Mouse (Mus musculus) lung, embryonic 15.5 days (tissue): ENCODE results near the gene Maip1. TPM values are rescaled to one million over a fixed set of nuclear protein-coding genes. Genes with fewer than 3 reads are reported as not detected.

Experiments used
- ATAC-seq: fragments of 200-750 bp; cut with Nextera tagmentation; 2 replicates; pipeline ENCODE4 v1.8.0; 2017; ENCODE audit warnings: moderate number of reproducible peaks, borderline replicate concordance; ENCODE audit not compliant: low FRiP score, low TSS enrichment; ENCODE audit errors: extremely low read depth
- H3K27ac ChIP-seq: fragments of 300-500 bp; sonication (generic); 2 replicates; pipeline ENCODE4 v1.5.1; 2015; ENCODE audit warnings: moderate library complexity, mild to moderate bottlenecking, inconsistent platforms
- H3K27me3 ChIP-seq: fragments of 300-500 bp; sonication (generic); 2 replicates; pipeline ENCODE4 v1.6.1; 2015; ENCODE audit warnings: inconsistent platforms
- H3K36me3 ChIP-seq: fragments of 300-500 bp; sonication (generic); 2 replicates; pipeline ENCODE4 v1.6.1; 2015; ENCODE audit warnings: inconsistent platforms
- H3K4me1 ChIP-seq: fragments of 300-500 bp; sonication (generic); 2 replicates; pipeline ENCODE4 v1.6.1; 2015; ENCODE audit warnings: inconsistent platforms
- H3K4me2 ChIP-seq: fragments of 300-500 bp; sonication (generic); 2 replicates; pipeline ENCODE4 v1.6.1; 2015; ENCODE audit warnings: inconsistent platforms, mild to moderate bottlenecking, moderate library complexity
- H3K4me3 ChIP-seq: fragments of 300-500 bp; sonication (generic); 2 replicates; pipeline ENCODE4 v1.5.1; 2015; ENCODE audit warnings: mild to moderate bottlenecking, inconsistent platforms
- H3K9ac ChIP-seq: fragments of 300-500 bp; sonication (generic); 2 replicates; pipeline ENCODE4 v1.6.1; 2015; ENCODE audit warnings: inconsistent platforms
- H3K9me3 ChIP-seq: fragments of 300-500 bp; sonication (generic); 2 replicates; pipeline ENCODE4 v1.6.1; 2016; ENCODE audit warnings: inconsistent platforms
- WGBS: fragments of 180-500 bp; shearing (Covaris S2); methylation state at CpG from one replicate; pipeline ENCODE4 v1.1.7; 2015; 5-methylcytosine and 5-hydroxymethylcytosine counted together
- polyA plus RNA-seq: library from polyadenylated mRNA; unstranded; fragments of >200 nt; fragmentation: Nextera tagmentation; extraction: Ambion mirVana; gene quantifications from 2 replicates; pipeline ENCODE4 v1.2.1, GENCODE M21; 2015

Maip1 gene
- polyA plus RNA-seq, 1 experiment from 2014 or later = 17.2 TPM

GRCm38 (mm10) chr1:57390993-57391790 lies 14.9 kb upstream of the Maip1 start:
- Histone ChIP-seq H3K4me3 (no peak overlapping the region), H3K27ac (no peak overlapping the region), H3K4me1 (no peaks in the 10 kb centered on the region), H3K9ac (no peak overlapping the region), H3K9me3 (no peaks in the 10 kb centered on the region), H3K36me3 (peaks cover 37% of the 10 kb centered on the region), H3K4me2 (no peak overlapping the region), H3K27me3 (no peaks in the 10 kb centered on the region)
- no peak for ATAC-seq
- WGBS = 87% methylated on average over 4 of the region's 4 CpGs

GRCm38 (mm10) chr1:57392417-57392816 lies 13.7 kb upstream of the Maip1 start:
- ATAC-seq = no peak
- H3K36me3 ChIP-seq = peaks cover 45% of the 10 kb centered on the region
- H3K27me3 ChIP-seq = no peaks in the 10 kb centered on the region
- no peaks in the 10 kb centered on the region for H3K4me1 ChIP-seq
- H3K9me3 ChIP-seq = no peaks in the 10 kb centered on the region
- H3K9ac ChIP-seq = no peak overlapping the region
- no peak overlapping the region for H3K4me2 ChIP-seq
- 72% methylated on average over 4 of the region's 4 CpGs for WGBS
- H3K27ac ChIP-seq = no peak overlapping the region
- no peak overlapping the region for H3K4me3 ChIP-seq

- ATAC-seq = no peak
- Histone ChIP-seq H3K4me1 (no peaks in the 10 kb centered on the region), H3K27ac (no peak overlapping the region), H3K9me3 (no peaks in the 10 kb centered on the region), H3K27me3 (no peaks in the 10 kb centered on the region), H3K36me3 (peaks cover 34% of the 10 kb centered on the region), H3K9ac (no peak overlapping the region), H3K4me3 (no peak overlapping the region), H3K4me2 (no peak overlapping the region)
- 61% methylated on average over 3 of the region's 3 CpGs for WGBS
These were observed 12.1 kb upstream of the Maip1 start for GRCm38 (mm10) chr1:57394051-57394450.

- H3K9me3 ChIP-seq = no peaks in the 10 kb centered on the region
- no peak overlapping the region for H3K9ac ChIP-seq
- H3K27me3 ChIP-seq = no peaks in the 10 kb centered on the region
- ATAC-seq = no peak
- no peak overlapping the region for H3K27ac ChIP-seq
- no peak overlapping the region for H3K4me3 ChIP-seq
- peaks cover 25% of the 10 kb centered on the region for H3K36me3 ChIP-seq
- H3K4me2 ChIP-seq = no peak overlapping the region
- WGBS = 91% methylated on average over 2 of the region's 2 CpGs
- 0 out of 2 replicates have a peak, but pooled peaks cover under 1% of the 10 kb centered on the region for H3K4me1 ChIP-seq
These were observed 5.8 kb upstream of the Maip1 start for GRCm38 (mm10) chr1:57400321-57400720.

GRCm38 (mm10) chr1:57400877-57401276 lies 5.3 kb upstream of the Maip1 start:
- no peak for ATAC-seq
- WGBS = 89% methylated on average over 2 of the region's 2 CpGs
- no peaks in the 10 kb centered on the region for H3K27me3 ChIP-seq
- 0 out of 2 replicates have a peak, but pooled peaks cover 5% of the 10 kb centered on the region for H3K4me1 ChIP-seq
- peaks cover 22% of the 10 kb centered on the region for H3K36me3 ChIP-seq
- H3K4me2 ChIP-seq = no peak overlapping the region
- H3K9me3 ChIP-seq = no peaks in the 10 kb centered on the region
- no peak overlapping the region for H3K9ac ChIP-seq
- no peak overlapping the region for H3K4me3 ChIP-seq
- H3K27ac ChIP-seq = no peak overlapping the region

GRCm38 (mm10) chr1:57402116-57402515 lies 4.0 kb upstream of the Maip1 start:
- Histone ChIP-seq H3K4me2 (no peak overlapping the region), H3K27ac (no peak overlapping the region), H3K9ac (no peak overlapping the region), H3K4me3 (no peak overlapping the region), H3K4me1 (0 out of 2 replicates have a peak, but pooled peaks cover 5% of the 10 kb centered on the region), H3K36me3 (peaks cover 15% of the 10 kb centered on the region; the same call in 1 of the 2 replicates), H3K9me3 (no peaks in the 10 kb centered on the region), H3K27me3 (no peaks in the 10 kb centered on the region)
- 91% methylated on average over 5 of the region's 5 CpGs for WGBS
- ATAC-seq = no peak

- 75% methylated on average over 2 of the region's 2 CpGs for WGBS
- H3K9ac ChIP-seq = no peak overlapping the region
- H3K4me3 ChIP-seq = no peak overlapping the region
- H3K27me3 ChIP-seq = no peaks in the 10 kb centered on the region
- H3K9me3 ChIP-seq = no peaks in the 10 kb centered on the region
- peaks cover 25% of the 10 kb centered on the region for H3K4me1 ChIP-seq
- peak overlapping the region; percentile 57; the same call in 1 of the 2 replicates for H3K4me2 ChIP-seq
- peaks cover 21% of the 10 kb centered on the region for H3K36me3 ChIP-seq
- ATAC-seq = no peak
- no peak overlapping the region for H3K27ac ChIP-seq
These were observed 2.9 kb downstream of the Maip1 start for GRCm38 (mm10) chr1:57408994-57409393.

GRCm38 (mm10) chr1:57413397-57413796 lies 7.3 kb downstream of the Maip1 start:
- Histone ChIP-seq H3K27ac (no peak overlapping the region), H3K4me3 (no peak overlapping the region), H3K4me1 (peaks cover 11% of the 10 kb centered on the region), H3K27me3 (no peaks in the 10 kb centered on the region), H3K4me2 (no peak overlapping the region), H3K9me3 (no peaks in the 10 kb centered on the region), H3K36me3 (peaks cover 44% of the 10 kb centered on the region), H3K9ac (no peak overlapping the region)
- WGBS = 87% methylated on average over 2 of the region's 2 CpGs
- ATAC-seq = no peak

GRCm38 (mm10) chr1:57423696-57424095 lies 17.6 kb downstream of the Maip1 start:
- ATAC-seq = no peak
- H3K4me2 ChIP-seq = no peak overlapping the region
- H3K4me1 ChIP-seq = no peaks in the 10 kb centered on the region
- no peak overlapping the region for H3K9ac ChIP-seq
- no peaks in the 10 kb centered on the region for H3K9me3 ChIP-seq
- no peak overlapping the region for H3K4me3 ChIP-seq
- 9% methylated on average over 1 of the region's 1 CpGs for WGBS
- H3K27ac ChIP-seq = no peak overlapping the region
- H3K27me3 ChIP-seq = no peaks in the 10 kb centered on the region
- no peaks in the 10 kb centered on the region for H3K36me3 ChIP-seq

GRCm38 (mm10) chr1:57428368-57429308 lies 22.5 kb downstream of the Maip1 start:
- 51% methylated on average over 16 of the region's 16 CpGs for WGBS
- Histone ChIP-seq H3K27ac (no peak overlapping the region), H3K4me2 (peak overlapping the region; percentile 35), H3K9me3 (no peaks in the 10 kb centered on the region), H3K27me3 (no peaks in the 10 kb centered on the region), H3K4me1 (peaks cover 11% of the 10 kb centered on the region), H3K36me3 (no peaks in the 10 kb centered on the region), H3K4me3 (no peak overlapping the region), H3K9ac (no peak overlapping the region)
- peak; percentile 42; the same call in 1 of the 2 replicates for ATAC-seq

- Histone ChIP-seq H3K9ac (no peak overlapping the region), H3K4me1 (peaks cover 11% of the 10 kb centered on the region), H3K9me3 (no peaks in the 10 kb centered on the region), H3K4me3 (no peak overlapping the region), H3K27ac (no peak overlapping the region), H3K36me3 (no peaks in the 10 kb centered on the region), H3K4me2 (peak overlapping the region; percentile 45), H3K27me3 (no peaks in the 10 kb centered on the region)
- 0 out of 2 replicates have a peak, but pooled peaks have one; percentile 17 for ATAC-seq
- WGBS = 16% methylated on average over 12 of the region's 12 CpGs
These were observed 23.8 kb downstream of the Maip1 start for GRCm38 (mm10) chr1:57429786-57430483.
